Mouse (Mus musculus): ENCODE measurements around the gene Aspn. TPM values are rescaled to one million over a fixed set of nuclear protein-coding genes. Genes with fewer than 3 reads are reported as not detected.
"Not testable (repeated sequence)": the region's sequence is repeated elsewhere in the genome, so short reads cannot be mapped to it uniquely, and the experiment has no call there.

Gene Aspn
- polyA plus RNA-seq, 1 experiment from 2014 or later, result not detected

GRCm38 (mm10) chr13:49564347-49564746, 20.1 kb downstream of the Aspn start:
- Histone ChIP-seq H3K27ac (ENCODE audit: low read depth, low read length) (no peak overlapping the region), H3K9me3 (ENCODE audit: control insufficient read depth, low read length) (no peaks in the 10 kb centered on the region), H3K9ac (ENCODE audit: low read length) (no peak overlapping the region), H3K4me2 (ENCODE audit: low read depth) (no peak overlapping the region), H3K27me3 (ENCODE audit: control insufficient read depth, insufficient read depth, low read length) (no peaks in the 10 kb centered on the region), H3K4me1 (ENCODE audit: control insufficient read depth, insufficient read depth, low read length) (no peaks in the 10 kb centered on the region), H3K36me3 (ENCODE audit: control insufficient read depth, insufficient read depth, low read length) (no peaks in the 10 kb centered on the region), H3K4me3 (ENCODE audit: low read depth, low read length) (no peak overlapping the region)
- ATAC-seq (ENCODE audit: insufficient read depth, low FRiP score, low TSS enrichment), result no peak
- DNase-seq (ENCODE audit: low spot score), result no peak
- 89% methylated on average over 1 of the region's 1 CpGs for WGBS

DNA sequence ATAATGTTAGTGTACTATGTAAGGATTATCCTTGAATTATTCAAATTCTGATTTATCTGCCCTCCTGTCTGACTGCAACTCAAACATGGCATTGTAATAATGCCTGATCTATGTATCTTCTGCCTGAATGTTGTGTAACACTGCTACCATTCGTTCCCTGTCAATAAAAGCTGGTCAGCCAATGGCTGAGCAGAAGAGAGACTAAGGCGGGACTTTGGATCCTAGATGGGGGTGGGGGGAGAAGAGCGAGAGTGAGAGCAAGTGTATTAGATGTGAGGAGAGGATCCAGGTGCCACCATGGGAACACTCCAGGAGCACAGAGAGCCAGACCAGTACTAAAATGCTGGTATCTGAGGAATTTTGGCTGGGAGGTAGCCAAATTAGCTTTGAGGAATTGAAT, 26.1 kb downstream of the Aspn start:
- WGBS, result 71% methylated on average over 3 of the region's 3 CpGs
- H3K27ac ChIP-seq (ENCODE audit: low read depth, low read length), result no peak overlapping the region
- H3K4me3 ChIP-seq (ENCODE audit: low read depth, low read length), result no peak overlapping the region
- H3K4me1 ChIP-seq (ENCODE audit: control insufficient read depth, insufficient read depth, low read length), result no peaks in the 10 kb centered on the region
- H3K9ac ChIP-seq (ENCODE audit: low read length), result no peak overlapping the region
- no peaks in the 10 kb centered on the region for H3K9me3 ChIP-seq (ENCODE audit: control insufficient read depth, low read length)
- no peaks in the 10 kb centered on the region for H3K36me3 ChIP-seq (ENCODE audit: control insufficient read depth, insufficient read depth, low read length)
- ATAC-seq (ENCODE audit: insufficient read depth, low FRiP score, low TSS enrichment) (no peak), DNase-seq (ENCODE audit: low spot score) (no peak)
- no peaks in the 10 kb centered on the region for H3K27me3 ChIP-seq (ENCODE audit: control insufficient read depth, insufficient read depth, low read length)
- no peak overlapping the region for H3K4me2 ChIP-seq (ENCODE audit: low read depth)

GRCm38 (mm10) chr13:49571418-49571817, 27.2 kb downstream of the Aspn start:
- Histone ChIP-seq H3K9me3 (ENCODE audit: control insufficient read depth, low read length) (no peaks in the 10 kb centered on the region), H3K4me3 (ENCODE audit: low read depth, low read length) (no peak overlapping the region), H3K27ac (ENCODE audit: low read depth, low read length) (no peak overlapping the region), H3K27me3 (ENCODE audit: control insufficient read depth, insufficient read depth, low read length) (no peaks in the 10 kb centered on the region), H3K9ac (ENCODE audit: low read length) (no peak overlapping the region), H3K4me2 (ENCODE audit: low read depth) (no peak overlapping the region), H3K36me3 (ENCODE audit: control insufficient read depth, insufficient read depth, low read length) (no peaks in the 10 kb centered on the region), H3K4me1 (ENCODE audit: control insufficient read depth, insufficient read depth, low read length) (no peaks in the 10 kb centered on the region)
- no peak for ATAC-seq (ENCODE audit: insufficient read depth, low FRiP score, low TSS enrichment)
- WGBS, result 88% methylated on average over 2 of the region's 2 CpGs
- DNase-seq (ENCODE audit: low spot score), result no peak

GRCm38 (mm10) chr13:49581541-49582530, 37.6 kb downstream of the Aspn start, which contains the start of gene Omd:
Omd (plus strand) TSS chr13:49582462.
- H3K27ac ChIP-seq (ENCODE audit: low read depth, low read length), result no peak within 1 kb of the TSS
- no peak within 1 kb of the TSS for H3K4me2 ChIP-seq (ENCODE audit: low read depth)
- H3K27me3 ChIP-seq (ENCODE audit: control insufficient read depth, insufficient read depth, low read length), result no peaks in the 10 kb centered on the region

DNA sequence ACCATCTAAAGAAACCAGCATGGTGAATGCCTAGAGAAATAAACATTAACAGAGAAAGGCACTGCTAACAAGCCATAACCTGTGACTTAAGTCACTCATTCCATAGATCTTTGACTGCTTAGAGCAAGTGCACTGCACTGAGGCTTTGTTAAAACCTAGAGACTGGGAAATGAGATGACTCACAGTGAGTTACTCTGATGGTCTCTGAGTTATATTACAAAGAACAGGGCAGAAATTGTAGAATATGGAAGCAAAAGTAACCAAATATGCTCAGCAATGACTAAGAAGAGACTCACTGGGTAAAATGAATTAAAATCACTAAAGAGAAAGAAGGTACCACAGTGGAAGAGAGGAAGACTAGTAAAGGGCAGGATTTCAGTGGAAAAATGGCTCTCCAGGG, 39.6 kb downstream of the Aspn start:
- no peaks in the 10 kb centered on the region for H3K4me1 ChIP-seq (ENCODE audit: control insufficient read depth, insufficient read depth, low read length)
- ATAC-seq (ENCODE audit: insufficient read depth, low FRiP score, low TSS enrichment) (no peak), DNase-seq (ENCODE audit: low spot score) (no peak)
- H3K27me3 ChIP-seq (ENCODE audit: control insufficient read depth, insufficient read depth, low read length), result no peaks in the 10 kb centered on the region
- no peak overlapping the region for H3K4me2 ChIP-seq (ENCODE audit: low read depth)
- H3K9me3 ChIP-seq (ENCODE audit: control insufficient read depth, low read length), result no peaks in the 10 kb centered on the region
- no peak overlapping the region for H3K4me3 ChIP-seq (ENCODE audit: low read depth, low read length)
- H3K27ac ChIP-seq (ENCODE audit: low read depth, low read length), result no peak overlapping the region
- H3K36me3 ChIP-seq (ENCODE audit: control insufficient read depth, insufficient read depth, low read length), result no peaks in the 10 kb centered on the region
- H3K9ac ChIP-seq (ENCODE audit: low read length), result no peak overlapping the region

More at GRCm38 (mm10) chr13:49581541-49582530, 37.6 kb downstream of the Aspn start, which contains the start of gene Omd:
- no peaks in the 10 kb centered on the region for H3K4me1 ChIP-seq (ENCODE audit: control insufficient read depth, insufficient read depth, low read length)
- no peaks in the 10 kb centered on the region for H3K36me3 ChIP-seq (ENCODE audit: control insufficient read depth, insufficient read depth, low read length)
- WGBS, result 70% methylated on average over 8 of the region's 8 CpGs
- H3K9ac ChIP-seq (ENCODE audit: low read length), result no peak within 1 kb of the TSS
- no peaks in the 10 kb centered on the region for H3K9me3 ChIP-seq (ENCODE audit: control insufficient read depth, low read length)
- no peak for DNase-seq (ENCODE audit: low spot score)
- H3K4me3 ChIP-seq (ENCODE audit: low read depth, low read length), result no peak within 1 kb of the TSS
- no peak for ATAC-seq (ENCODE audit: insufficient read depth, low FRiP score, low TSS enrichment)

DNA sequence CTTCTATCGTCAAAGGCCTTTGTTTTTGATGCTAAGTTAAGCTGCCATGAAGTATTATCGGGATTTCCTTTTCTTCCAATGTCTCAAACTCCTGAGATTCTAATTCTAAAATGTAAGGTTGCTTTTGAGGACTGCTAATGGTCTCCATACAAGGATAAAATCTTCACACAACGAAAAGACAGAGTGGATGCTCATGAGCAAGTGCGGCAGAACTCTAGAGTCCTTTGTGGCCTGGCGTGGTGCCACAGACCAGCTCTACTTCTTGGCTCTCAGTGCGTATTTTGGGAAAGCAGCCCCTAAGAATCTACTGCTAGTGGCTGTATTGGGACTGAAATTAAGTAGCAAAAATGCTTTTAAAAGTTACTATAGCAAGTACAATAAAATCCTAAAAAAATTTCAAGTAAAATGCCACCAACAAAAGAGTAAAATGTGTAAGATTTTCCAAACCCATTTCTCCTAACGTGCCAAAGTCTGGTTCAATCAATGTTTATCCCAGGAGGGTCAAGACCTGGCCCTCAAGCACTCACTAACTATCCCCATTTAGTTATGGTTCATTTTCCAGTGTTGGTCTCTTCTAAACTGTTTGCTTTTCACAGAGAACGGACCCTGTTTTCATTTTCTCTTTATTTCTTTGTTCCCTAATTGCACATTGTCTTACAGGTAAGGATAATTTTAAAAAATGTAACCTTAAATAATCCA, 40.2 kb downstream of the Aspn start:
- Histone ChIP-seq H3K36me3 (ENCODE audit: control insufficient read depth, insufficient read depth, low read length) (no peaks in the 10 kb centered on the region), H3K4me3 (ENCODE audit: low read depth, low read length) (no peak overlapping the region), H3K27me3 (ENCODE audit: control insufficient read depth, insufficient read depth, low read length) (no peaks in the 10 kb centered on the region), H3K4me2 (ENCODE audit: low read depth) (no peak overlapping the region), H3K9me3 (ENCODE audit: control insufficient read depth, low read length) (no peaks in the 10 kb centered on the region), H3K4me1 (ENCODE audit: control insufficient read depth, insufficient read depth, low read length) (no peaks in the 10 kb centered on the region), H3K9ac (ENCODE audit: low read length) (no peak overlapping the region), H3K27ac (ENCODE audit: low read depth, low read length) (no peak overlapping the region)
- 87% methylated on average over 8 of the region's 8 CpGs for whole genome bisulfite sequencing
- ATAC-seq (ENCODE audit: insufficient read depth, low FRiP score, low TSS enrichment) (no peak), DNase-seq (ENCODE audit: low spot score) (no peak)

GRCm38 (mm10) chr13:49586062-49586461, 41.8 kb downstream of the Aspn start:
- Histone ChIP-seq H3K9me3 (ENCODE audit: control insufficient read depth, low read length) (no peaks in the 10 kb centered on the region), H3K4me2 (ENCODE audit: low read depth) (no peak overlapping the region), H3K9ac (ENCODE audit: low read length) (no peak overlapping the region), H3K4me1 (ENCODE audit: control insufficient read depth, insufficient read depth, low read length) (no peaks in the 10 kb centered on the region), H3K27me3 (ENCODE audit: control insufficient read depth, insufficient read depth, low read length) (no peaks in the 10 kb centered on the region), H3K4me3 (ENCODE audit: low read depth, low read length) (no peak overlapping the region), H3K36me3 (ENCODE audit: control insufficient read depth, insufficient read depth, low read length) (no peaks in the 10 kb centered on the region), H3K27ac (ENCODE audit: low read depth, low read length) (no peak overlapping the region)
- DNase-seq (ENCODE audit: low spot score) (no peak), ATAC-seq (ENCODE audit: insufficient read depth, low FRiP score, low TSS enrichment) (no peak)
- 99% methylated on average over 6 of the region's 6 CpGs for WGBS

- not testable (repeated sequence) for H3K4me2 ChIP-seq (ENCODE audit: low read depth); H3K4me3 ChIP-seq (ENCODE audit: low read depth, low read length); H3K9ac ChIP-seq (ENCODE audit: low read length); H3K27me3 ChIP-seq (ENCODE audit: control insufficient read depth, insufficient read depth, low read length); H3K36me3 ChIP-seq (ENCODE audit: control insufficient read depth, insufficient read depth, low read length); ATAC-seq (ENCODE audit: insufficient read depth, low FRiP score, low TSS enrichment); H3K27ac ChIP-seq (ENCODE audit: low read depth, low read length); DNase-seq (ENCODE audit: low spot score); H3K9me3 ChIP-seq (ENCODE audit: control insufficient read depth, low read length); H3K4me1 ChIP-seq (ENCODE audit: control insufficient read depth, insufficient read depth, low read length)
- 83% methylated on average over 2 of the region's 2 CpGs for WGBS
These were observed 58.3 kb downstream of the Aspn start for GRCm38 (mm10) chr13:49602541-49602940.
